Mouse (Mus musculus) heart, postnatal 0 days (tissue): ENCODE measurements around the gene Ddx4. TPM values are rescaled to one million over a fixed set of nuclear protein-coding genes. Genes with fewer than 3 reads are reported as not detected.

ENCODE experiments used
- ATAC-seq: fragments of 200-750 bp; cut with Nextera tagmentation; 2 replicates; pipeline ENCODE4 v1.8.0; 2017; ENCODE audit warnings: low read depth, moderate number of reproducible peaks, moderate library complexity; ENCODE audit not compliant: insufficient read depth
- DNase-seq: peaks from one replicate; pipeline ENCODE4 v3.0.0-alpha.2; 2016; ENCODE audit warnings: low spot score
- H3K27ac ChIP-seq: fragments of 300-500 bp; sonication (generic); 2 replicates; pipeline ENCODE4 v1.5.1; 2014; ENCODE audit warnings: low read depth, mild to moderate bottlenecking
- H3K27me3 ChIP-seq: fragments of 300-500 bp; sonication (generic); 2 replicates; pipeline ENCODE4 v1.6.1; 2014; ENCODE audit warnings: low read length, mixed read lengths; ENCODE audit not compliant: control insufficient read depth, insufficient read depth
- H3K36me3 ChIP-seq: fragments of 300-500 bp; sonication (generic); replicated peaks from 2 replicates; pipeline ENCODE4 v1.6.1; 2014; ENCODE audit warnings: low read length, mixed read lengths; ENCODE audit not compliant: control insufficient read depth, insufficient read depth
- H3K4me1 ChIP-seq: fragments of 300-500 bp; sonication (generic); 2 replicates; pipeline ENCODE4 v1.6.1; 2014; ENCODE audit warnings: antibody characterized with exemption; ENCODE audit not compliant: control insufficient read depth, insufficient read depth
- H3K4me2 ChIP-seq: fragments of 300-500 bp; sonication (generic); 2 replicates; pipeline ENCODE4 v1.6.1; 2014; ENCODE audit warnings: low read depth, mild to moderate bottlenecking, low read length, moderate library complexity
- H3K4me3 ChIP-seq: fragments of 300-500 bp; sonication (generic); 2 replicates; pipeline ENCODE4 v1.5.1; 2014; ENCODE audit warnings: low read depth, low read length
- H3K9ac ChIP-seq: fragments of 300-500 bp; sonication (generic); replicated peaks from 2 replicates; pipeline ENCODE4 v1.6.1; 2014; ENCODE audit warnings: low read depth, low read length, mixed read lengths
- H3K9me3 ChIP-seq: fragments of 300-500 bp; sonication (generic); replicated peaks from 2 replicates; pipeline ENCODE4 v1.6.1; 2016; ENCODE audit warnings: low read length; ENCODE audit not compliant: control insufficient read depth
- CTCF ChIP-seq: IDR thresholded peaks from 2 replicates; pipeline ENCODE4 v1.5.1; 2016; ENCODE audit warnings: antibody characterized with exemption, control low read depth, low read depth
- EP300 ChIP-seq: IDR thresholded peaks from 2 replicates; pipeline ENCODE4 v1.6.1; 2016; ENCODE audit warnings: antibody characterized with exemption, low read depth
- WGBS: fragments of 180-500 bp; shearing (Covaris S2); extraction: QIAGEN DNeasy Blood & Tissue Kit; methylation state at CpG from one replicate; pipeline ENCODE4 v1.1.7; 2014; 5-methylcytosine and 5-hydroxymethylcytosine counted together
- polyA plus RNA-seq: library from polyadenylated mRNA; unstranded; fragments of >200 nt; fragmentation: Nextera tagmentation; extraction: Ambion mirVana; gene quantifications from 2 replicates; pipeline ENCODE4 v1.2.1, GENCODE M21; 2015
- total RNA-seq: library from RNA; depleted of rRNA; stranded (reverse); fragments of >200 nt; gene quantifications from 2 replicates; pipeline ENCODE4 v1.2.3, GENCODE M21; 2014; ENCODE audit warnings: low replicate concordance

Ddx4 gene
- total and polyA plus RNA-seq, 2 experiments from 2014 or later: 0.16 TPM; not detected in 1

DNA sequence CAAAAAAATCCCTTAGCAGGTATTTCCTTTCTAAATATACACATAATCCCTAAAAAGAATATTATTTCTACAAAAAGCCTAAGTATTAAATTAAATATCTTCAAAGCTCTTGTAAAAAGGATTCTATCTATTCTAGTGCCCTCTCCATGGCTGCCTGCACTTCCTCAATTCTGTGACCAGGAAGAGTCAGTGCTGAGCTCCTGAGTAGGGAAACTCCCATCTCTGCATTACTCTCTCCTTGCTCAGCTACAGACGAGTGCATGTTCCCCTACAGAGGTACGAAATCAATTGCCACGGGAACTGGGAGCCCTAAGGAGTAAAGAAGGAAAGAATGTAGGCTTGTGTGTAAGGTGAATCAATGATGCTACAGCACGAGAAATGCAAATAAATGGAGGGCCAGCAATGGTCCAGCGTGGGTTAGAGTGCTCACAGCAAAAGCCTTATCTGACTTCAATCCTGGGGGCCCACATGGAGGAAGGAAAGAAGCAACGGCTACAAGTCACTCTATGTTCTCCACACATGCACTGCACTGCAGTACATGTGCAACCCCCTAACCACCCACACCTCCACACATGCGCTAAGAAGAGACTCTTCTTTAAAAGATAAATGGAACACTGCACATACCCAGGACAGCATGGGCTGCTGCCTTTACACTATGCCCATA is 17.0 kb downstream of the Ddx4 start:
- DNase-seq: no peak
- ATAC-seq: no peak
- Histone ChIP-seq H3K9me3 (no peaks in the 10 kb centered on the region), H3K4me3 (no peak overlapping the region), H3K36me3 (no peaks in the 10 kb centered on the region), H3K4me1 (no peaks in the 10 kb centered on the region), H3K27ac (no peak overlapping the region), H3K27me3 (no peaks in the 10 kb centered on the region), H3K9ac (no peak overlapping the region), H3K4me2 (no peak overlapping the region)
- 55% methylated on average over 7 of the region's 7 CpGs for WGBS
- TF ChIP-seq EP300 (no peak), CTCF (no peak)

GRCm38 (mm10) chr13:112625566-112625965 is 26.7 kb downstream of the Ddx4 start:
- no peaks in the 10 kb centered on the region for H3K36me3 ChIP-seq
- H3K4me3 ChIP-seq: no peak overlapping the region
- no peak overlapping the region for H3K4me2 ChIP-seq
- H3K9me3 ChIP-seq: no peaks in the 10 kb centered on the region
- no peaks in the 10 kb centered on the region for H3K27me3 ChIP-seq
- no peak for DNase-seq
- TF ChIP-seq CTCF (no peak), EP300 (no peak)
- no peak overlapping the region for H3K27ac ChIP-seq
- no peaks in the 10 kb centered on the region for H3K4me1 ChIP-seq
- ATAC-seq: no peak
- H3K9ac ChIP-seq: no peak overlapping the region

- H3K9ac ChIP-seq: no peak overlapping the region
- no peak for ATAC-seq
Observed at GRCm38 (mm10) chr13:112624622-112625021, 27.7 kb downstream of the Ddx4 start.

DNA sequence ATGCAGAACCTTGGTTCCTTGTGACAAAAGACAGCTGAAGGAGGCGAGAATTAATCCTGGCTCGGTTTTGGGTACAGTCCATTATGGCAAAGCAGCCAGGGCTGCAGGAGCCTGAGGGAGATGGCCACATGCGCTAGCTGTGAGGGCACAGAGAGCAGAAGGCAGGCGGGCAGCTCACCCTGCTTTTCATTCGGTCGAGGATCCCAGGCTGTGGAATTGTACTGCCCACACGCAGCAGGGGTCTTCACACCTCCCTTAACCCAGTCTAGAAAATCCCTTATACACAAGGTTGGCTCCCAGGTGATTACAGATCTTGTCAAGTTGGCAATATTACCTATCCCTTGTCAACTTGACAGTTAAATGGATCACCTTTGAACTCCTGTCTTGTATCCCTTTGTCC is 28.6 kb downstream of the Ddx4 start:
- H3K9ac ChIP-seq: no peak overlapping the region
- no peaks in the 10 kb centered on the region for H3K27me3 ChIP-seq
- H3K4me3 ChIP-seq: no peak overlapping the region
- 57% methylated on average over 7 of the region's 7 CpGs for WGBS
- H3K36me3 ChIP-seq: no peaks in the 10 kb centered on the region
- ATAC-seq (no peak), DNase-seq (no peak)
- TF ChIP-seq CTCF: no peak
- no peak for TF ChIP-seq EP300
- H3K9me3 ChIP-seq: no peaks in the 10 kb centered on the region
- no peak overlapping the region for H3K4me2 ChIP-seq
- no peaks in the 10 kb centered on the region for H3K4me1 ChIP-seq
- H3K27ac ChIP-seq: no peak overlapping the region

More at GRCm38 (mm10) chr13:112624622-112625021, 27.7 kb downstream of the Ddx4 start:
- Histone ChIP-seq H3K4me1 (no peaks in the 10 kb centered on the region), H3K27me3 (no peaks in the 10 kb centered on the region), H3K4me3 (no peak overlapping the region), H3K27ac (no peak overlapping the region), H3K9me3 (no peaks in the 10 kb centered on the region), H3K4me2 (no peak overlapping the region), H3K36me3 (no peaks in the 10 kb centered on the region)
- TF ChIP-seq EP300 (no peak), CTCF (no peak)
- 52% methylated on average over 3 of the region's 3 CpGs for WGBS
- DNase-seq: no peak

GRCm38 (mm10) chr13:112621592-112621991 is 30.7 kb downstream of the Ddx4 start:
- Histone ChIP-seq H3K4me1 (no peaks in the 10 kb centered on the region), H3K36me3 (no peaks in the 10 kb centered on the region), H3K9me3 (no peaks in the 10 kb centered on the region), H3K27ac (no peak overlapping the region), H3K27me3 (no peaks in the 10 kb centered on the region), H3K9ac (no peak overlapping the region), H3K4me2 (no peak overlapping the region), H3K4me3 (no peak overlapping the region)
- DNase-seq: no peak
- TF ChIP-seq CTCF (peak; percentile 16; the same call in 1 of the 2 replicates), EP300 (no peak)
- WGBS: 78% methylated on average over 3 of the region's 3 CpGs
- no peak for ATAC-seq

DNA sequence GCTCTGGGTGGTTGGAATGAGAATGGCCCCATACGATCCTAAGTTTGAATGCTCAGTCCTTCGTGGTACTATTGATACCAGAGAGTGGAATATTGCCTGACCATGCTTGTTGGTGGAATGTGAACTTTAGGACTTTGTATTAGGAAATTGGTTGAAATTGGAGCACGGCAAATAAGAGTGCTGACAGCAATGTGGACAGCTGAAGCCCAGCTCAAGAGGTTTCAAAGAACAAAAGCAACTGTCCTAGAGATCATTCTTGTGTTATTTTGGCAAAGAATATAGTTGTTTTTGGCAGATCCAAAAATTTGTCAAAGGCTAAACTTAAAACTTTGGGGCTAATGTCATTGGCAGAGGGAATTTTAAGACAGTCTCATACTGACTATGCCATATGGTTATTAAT is 43.7 kb downstream of the Ddx4 start:
- no peaks in the 10 kb centered on the region for H3K36me3 ChIP-seq
- H3K27ac ChIP-seq: no peak overlapping the region
- ATAC-seq: no peak
- no peaks in the 10 kb centered on the region for H3K27me3 ChIP-seq
- no peaks in the 10 kb centered on the region for H3K9me3 ChIP-seq
- H3K4me1 ChIP-seq: no peaks in the 10 kb centered on the region
- 72% methylated on average over 3 of the region's 3 CpGs for WGBS
- no peak overlapping the region for H3K4me3 ChIP-seq
- H3K4me2 ChIP-seq: no peak overlapping the region
- no peak for DNase-seq
- H3K9ac ChIP-seq: no peak overlapping the region
- TF ChIP-seq EP300 (no peak), CTCF (no peak)
